Mouse (Mus musculus) gastrocnemius, adult 2 months (tissue): ENCODE data around the gene Tubgcp4. TPM values are rescaled to one million over a fixed set of nuclear protein-coding genes. Genes with fewer than 3 reads are reported as not detected.

Experiments
- DNase-seq: peaks from one replicate; pipeline ENCODE4 v3.0.0; 2022
- H3K27ac ChIP-seq: fragments of 200-600 bp; 2 replicates; pipeline ENCODE4 v1.8.1; 2022; ENCODE audit warnings: mild to moderate bottlenecking
- H3K4me3 ChIP-seq: fragments of 200-600 bp; 2 replicates; pipeline ENCODE4 v1.8.1; 2022; ENCODE audit warnings: mild to moderate bottlenecking, moderate library complexity
- CTCF ChIP-seq: fragments of 200-600 bp; IDR thresholded peaks from 2 replicates; pipeline ENCODE4 v1.8.1; 2022; ENCODE audit warnings: antibody characterized with exemption, mild to moderate bottlenecking, moderate library complexity
- intact Hi-C: fragments of 180-260 bp; cut with DNase I; formaldehyde crosslinking; loops from one replicate; pipeline ENCODE4 v1.15.1; 2025
- total RNA-seq, 2 experiments: library from RNA; stranded (reverse); gene quantifications; 2 replicates each; pipeline ENCODE4 v1.2.3; 2021

Tubgcp4 gene
- total RNA-seq, 2 experiments from 2014 or later = 10.3 to 10.9 TPM

GRCm38 (mm10) chr2:121219994-121220393 lies 49.5 kb downstream of the Tubgcp4 start:
- TF ChIP-seq CTCF = no peak
- Histone ChIP-seq H3K27ac (no peak overlapping the region), H3K4me3 (no peak overlapping the region)
- intact Hi-C loops = no loop called here
- DNase-seq = no peak

DNA sequence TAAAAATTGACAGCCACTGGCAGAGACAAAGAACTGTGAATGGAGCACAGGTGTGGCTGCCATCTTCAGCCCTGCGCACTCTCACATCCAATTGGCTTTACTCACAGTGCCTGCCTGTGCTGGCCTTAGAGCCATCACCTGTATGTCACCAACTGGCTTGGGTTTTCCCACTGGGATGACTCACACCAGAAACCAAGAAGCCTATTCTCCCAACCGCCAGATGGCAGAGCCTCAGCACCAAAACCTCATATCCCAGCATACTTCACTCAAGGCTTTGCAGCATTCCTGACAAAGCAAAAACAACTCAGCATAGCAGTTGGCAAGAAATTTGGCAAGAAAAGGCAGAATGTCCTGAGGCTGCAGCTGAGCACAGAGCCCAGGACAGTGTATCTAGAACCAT lies 52.6 kb downstream of the Tubgcp4 start:
- DNase-seq = no peak
- Histone ChIP-seq H3K4me3 (no peak overlapping the region), H3K27ac (no peak overlapping the region)
- intact Hi-C loops = no loop called here
- peak; percentile 45 for TF ChIP-seq CTCF

DNA sequence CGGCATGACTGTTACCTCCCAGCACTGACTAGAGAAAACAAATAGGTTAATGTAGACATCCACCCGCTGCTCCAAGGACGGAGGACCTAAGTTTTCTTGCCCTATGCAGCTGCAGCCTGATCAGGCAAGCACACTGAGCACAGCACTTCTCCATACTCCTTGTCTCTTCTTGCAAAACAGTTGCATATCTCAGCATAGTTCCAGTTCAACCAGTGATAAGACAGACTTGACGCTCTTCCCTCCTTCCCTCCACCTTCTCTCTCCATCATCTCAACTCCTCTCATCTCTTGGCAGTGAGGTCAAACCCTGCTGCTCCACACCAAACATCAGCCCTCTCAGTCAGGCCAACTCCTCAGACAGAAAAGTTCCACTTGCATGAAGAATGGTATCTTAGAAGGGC lies 57.7 kb downstream of the Tubgcp4 start:
- Histone ChIP-seq H3K27ac (no peak overlapping the region), H3K4me3 (no peak overlapping the region)
- intact Hi-C loops = no loop called here
- no peak for TF ChIP-seq CTCF
- DNase-seq = no peak

GRCm38 (mm10) chr2:121235460-121236072 lies 65.1 kb downstream of the Tubgcp4 start:
- TF ChIP-seq CTCF = no peak
- intact Hi-C loops = no loop called here
- Histone ChIP-seq H3K4me3 (no peak overlapping the region), H3K27ac (no peak overlapping the region)
- no peak for DNase-seq

GRCm38 (mm10) chr2:121239426-121239825 lies 69.0 kb downstream of the Tubgcp4 start:
- TF ChIP-seq CTCF = no peak
- DNase-seq = no peak
- Histone ChIP-seq H3K27ac (no peak overlapping the region), H3K4me3 (no peak overlapping the region)
- intact Hi-C loops = no loop called here

DNA sequence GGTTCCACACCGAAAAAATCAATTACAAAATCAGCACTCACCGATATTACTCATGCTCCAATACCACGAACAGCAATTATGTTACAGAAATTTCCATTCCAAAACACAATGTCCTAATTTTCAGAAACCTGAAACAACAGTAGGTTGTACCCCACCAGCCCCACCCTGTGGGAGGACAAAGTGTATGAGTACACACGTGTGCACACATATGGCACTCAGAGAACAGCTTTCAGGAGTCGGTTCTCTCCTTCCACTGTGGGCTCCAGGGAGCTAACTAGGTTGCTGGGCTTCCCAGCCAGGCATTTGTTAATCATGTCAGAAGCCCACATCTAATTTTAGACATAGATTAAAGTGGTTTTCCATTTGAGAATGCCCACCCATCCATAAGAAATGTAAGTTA lies 73.6 kb downstream of the Tubgcp4 start:
- intact Hi-C loops = no loop called here
- Histone ChIP-seq H3K4me3 (no peak overlapping the region), H3K27ac (no peak overlapping the region)
- no peak for TF ChIP-seq CTCF
- DNase-seq = no peak

Other genes starting within 250 kb of the Tubgcp4 start
- gene Ubr1, start 199.9 kb upstream of the Tubgcp4 start, total RNA-seq = 10 to 100 TPM; 28.5 to 29.9 TPM
- gene Tmem62, start 193.6 kb upstream of the Tubgcp4 start, total RNA-seq = 1 to 10 TPM; 3.0 to 3.3 TPM
- 10 to 100 TPM; 20.9 to 21.1 TPM for gene Ccndbp1, start 162.3 kb upstream of the Tubgcp4 start, total RNA-seq
- not detected for gene Epb42, start 133.6 kb upstream of the Tubgcp4 start, total RNA-seq
- under 1 TPM in 1 of 2 experiments, not detected in 1; 0.11 TPM for gene Tgm5, start 84.8 kb upstream of the Tubgcp4 start, total RNA-seq
- not detected for gene Tgm7, start 60.9 kb upstream of the Tubgcp4 start, total RNA-seq
- gene Adal, start 30.2 kb upstream of the Tubgcp4 start, total RNA-seq = 10 to 100 TPM; 12.4 to 17.1 TPM
- gene Lcmt2, start 30.0 kb upstream of the Tubgcp4 start, total RNA-seq = 1 to 10 TPM; 3.1 to 4.4 TPM
- 1 to 10 TPM; 5.2 to 5.5 TPM for gene Zscan29, start 471 bp downstream of the Tubgcp4 start, total RNA-seq
- gene Trp53bp1, start 100.8 kb downstream of the Tubgcp4 start, total RNA-seq = 10 to 100 TPM; 15.9 to 16.0 TPM
- gene Map1a, start 118.9 kb downstream of the Tubgcp4 start, total RNA-seq = 10 to 100 TPM in 1 of 2 experiments, 1 to 10 TPM in 1; 9.1 to 16.5 TPM
- gene Ppip5k1, start 184.7 kb downstream of the Tubgcp4 start, total RNA-seq = 100 to 1,000 TPM in 1 of 2 experiments, 10 to 100 TPM in 1; 70.6 to 144 TPM
- gene Ckmt1, start 187.1 kb downstream of the Tubgcp4 start, total RNA-seq = not detected
- gene Strc, start 216.5 kb downstream of the Tubgcp4 start, total RNA-seq = under 1 TPM in 1 of 2 experiments, not detected in 1; 0.18 TPM
- 10 to 100 TPM; 34.1 to 46.9 TPM for gene Pdia3, start 243.1 kb downstream of the Tubgcp4 start, total RNA-seq
- 1 to 10 TPM; 1.6 to 2.8 TPM for gene Catsper2, start 243.1 kb downstream of the Tubgcp4 start, total RNA-seq